Comparison of ENCODE assay signal across 19 mouse cellular contexts in genomic region chr1:131293922-131294250, GRCm38 (mm10). TPM values are rescaled to one million over a fixed set of nuclear protein-coding genes. Genes with fewer than 3 reads are reported as not detected.
A peak's percentile ranks its signal among the peaks of the same experiment; 100 is the strongest.
DNase-seq lines count a peak whose midpoint lies in the region; ATAC-seq and TF ChIP-seq lines count a peak whose summit lies in the region.
"Had no signal": no experiment of that assay in that cellular context is flagged by ENCODE, and none has a peak within 500 bp of the region (broad histone marks: within the 10 kb centered on the region; RNA-seq: fewer than 3 reads in every experiment).

No protein-coding gene starts in this region.

- WGBS in forebrain, embryonic 13.5 days: 90% methylated on average over 2 of the region's 2 CpGs
- WGBS in forebrain, embryonic 11.5 days: 98% methylated on average over 2 of the region's 2 CpGs

- H3K4me1 ChIP-seq in forebrain, embryonic 13.5 days: no peaks in the 10 kb centered on the region
- no peaks in the 10 kb centered on the region for H3K4me1 ChIP-seq in forebrain, embryonic 11.5 days (replicated peaks; ENCODE audit: control insufficient read depth, insufficient read depth, low read length)
- H3K4me1 ChIP-seq: lung, embryonic 15.5 days; midbrain, embryonic 12.5 days; stomach, embryonic 15.5 days had no signal

- peaks cover 67% of the 10 kb centered on the region for H3K36me3 ChIP-seq in forebrain, embryonic 13.5 days (ENCODE audit: poor library complexity, severe bottlenecking)
- peaks cover 2% of the 10 kb centered on the region; the same call in 1 of the 2 replicates for H3K36me3 ChIP-seq in forebrain, embryonic 11.5 days (ENCODE audit: control insufficient read depth, insufficient read depth, low read length)

- no peak overlapping the region for H3K9ac ChIP-seq in forebrain, embryonic 13.5 days
- no peak overlapping the region for H3K9ac ChIP-seq in forebrain, embryonic 11.5 days (ENCODE audit: low read length)
- H3K9ac ChIP-seq: lung, embryonic 15.5 days; midbrain, embryonic 12.5 days; stomach, embryonic 15.5 days had no signal

- H3K27me3 ChIP-seq in forebrain, embryonic 13.5 days: no peaks in the 10 kb centered on the region
- H3K27me3 ChIP-seq in forebrain, embryonic 11.5 days (ENCODE audit: control insufficient read depth, insufficient read depth, low read length): no peaks in the 10 kb centered on the region
- H3K27me3 ChIP-seq: lung, embryonic 15.5 days; midbrain, embryonic 12.5 days; stomach, embryonic 15.5 days had no signal

- TF ChIP-seq CTCF in layer of hippocampus, adult 2 months (conservative IDR thresholded peaks at IDR 0.05): no peak

- H3K4me3 ChIP-seq in forebrain, embryonic 13.5 days: no peak overlapping the region
- H3K4me3 ChIP-seq in forebrain, embryonic 11.5 days (ENCODE audit: low read depth, low read length): no peak overlapping the region
- H3K4me3 ChIP-seq in layer of hippocampus, adult 2 months: no peak overlapping the region
- H3K4me3 ChIP-seq: erythroblast, embryonic 14.5 days; lung, embryonic 15.5 days; midbrain, embryonic 12.5 days; stomach, embryonic 15.5 days had no signal

- H3K4me2 ChIP-seq in forebrain, embryonic 13.5 days: no peak overlapping the region
- no peak overlapping the region for H3K4me2 ChIP-seq in forebrain, embryonic 11.5 days (ENCODE audit: low read depth, low read length, severe bottlenecking)
- H3K4me2 ChIP-seq: lung, embryonic 15.5 days; midbrain, embryonic 12.5 days; stomach, embryonic 15.5 days had no signal

- H3K27ac ChIP-seq in forebrain, embryonic 13.5 days: 0 out of 2 replicates have a peak overlapping the region, but pooled peaks have one; percentile 5
- H3K27ac ChIP-seq in forebrain, embryonic 11.5 days (ENCODE audit: low read depth, low read length): no peak overlapping the region
- H3K27ac ChIP-seq in layer of hippocampus, adult 2 months: 0 out of 2 replicates have a peak overlapping the region, but pooled peaks have one; percentile 36
- H3K27ac ChIP-seq: lung, embryonic 15.5 days; midbrain, embryonic 12.5 days; stomach, embryonic 15.5 days had no signal

- no peak for DNase-seq in forebrain, embryonic 11.5 days (ENCODE audit: low spot score)
- peak; percentile 39 to 40 for DNase-seq in right cerebral cortex, adult 2 months (ENCODE audit: low spot score in 2 of 2)
- DNase-seq in right cerebral cortex, postnatal 14 days: no peak
- peak; percentile 30 to 75 for DNase-seq in layer of hippocampus, adult 2 months (ENCODE audit: low spot score in 2 of 2)
- no peak for DNase-seq in gastrocnemius, adult 8-10 months (ENCODE audit: low spot score in 2 of 2)
- DNase-seq in thymus, postnatal 14 days: no peak
- DNase-seq in heart, adult 18-20 months: no peak
- DNase-seq: adrenal gland, postnatal 10 days; heart, adult 11 months; heart, postnatal 36 days; liver; retina, postnatal 1 day had no signal

- H3K9me3 ChIP-seq in forebrain, embryonic 13.5 days (replicated peaks): no peaks in the 10 kb centered on the region
- no peaks in the 10 kb centered on the region for H3K9me3 ChIP-seq in forebrain, embryonic 11.5 days (ENCODE audit: control insufficient read depth, low read length)
- H3K9me3 ChIP-seq: lung, embryonic 15.5 days; midbrain, embryonic 12.5 days; stomach, embryonic 15.5 days had no signal

- ATAC-seq in forebrain, embryonic 13.5 days: peak; percentile 72; the same call in 1 of the 2 replicates
- no peak for ATAC-seq in forebrain, embryonic 11.5 days (replicated peaks; ENCODE audit: low FRiP score)
- ATAC-seq: CD4-positive, CD25-positive, alpha-beta regulatory T cell, adult 4 months; intestine, embryonic 16.5 days had no signal

RNA-seq across cellular contexts. Expression of gene Ikbke, which starts 14.5 kb away (rescaled TPM):
- polyA plus RNA-seq in forebrain, embryonic 13.5 days (2015; fragmentation: Nextera tagmentation; extraction: Ambion mirVana): 0.21 and 0.39 TPM in 2 replicates
- polyA plus RNA-seq in forebrain, embryonic 11.5 days (2014; fragmentation: Nextera tagmentation; extraction: Ambion mirVana): 0.55 and 0.83 TPM in 2 replicates
- 1 to 10 TPM; 2.1 to 3.2 TPM for total RNA-seq in layer of hippocampus, adult 2 months (2021)
- total RNA-seq in gastrocnemius, adult 8-10 months (2022): 1 to 10 TPM in 1 of 4 experiments, under 1 TPM in 2, not detected in 1; 0.41 to 1.4 (median 0.70) TPM
- total RNA-seq in heart, adult 18-20 months (2021): 1 to 10 TPM; 1.5 to 2.6 TPM
- polyA plus RNA-seq: erythroblast, embryonic 14.5 days had no signal

RNA-seq across cellular contexts. Expression of gene Rassf5, which starts 48.8 kb away (rescaled TPM):
- 0.98 and 1.1 TPM in 2 replicates for polyA plus RNA-seq in forebrain, embryonic 13.5 days (2015; fragmentation: Nextera tagmentation; extraction: Ambion mirVana)
- 0.95 and 1.3 TPM in 2 replicates for polyA plus RNA-seq in forebrain, embryonic 11.5 days (2014; fragmentation: Nextera tagmentation; extraction: Ambion mirVana)
- total RNA-seq in layer of hippocampus, adult 2 months (2021): 10 to 100 TPM; 17.2 to 18.4 TPM
- total RNA-seq in gastrocnemius, adult 8-10 months (2022): 1 to 10 TPM in 1 of 4 experiments, under 1 TPM in 2, not detected in 1; 0.35 to 1.1 (median 0.39) TPM
- total RNA-seq in heart, adult 18-20 months (2021): 1 to 10 TPM; 2.2 to 4.4 TPM
- polyA plus RNA-seq: erythroblast, embryonic 14.5 days had no signal

Comparison
In these comparisons a context has a peak if more than half of its experiments do, and no peak if none do; other contexts are left out.
1. DNase-seq: peak in right cerebral cortex, adult 2 months (2 of 2) and layer of hippocampus, adult 2 months (2 of 2); none in forebrain, embryonic 11.5 days (single experiment), right cerebral cortex, postnatal 14 days (single experiment), gastrocnemius, adult 8-10 months (0 of 2), thymus, postnatal 14 days (single experiment) and heart, adult 18-20 months (0 of 2).